Mouse (Mus musculus) heart, postnatal 0 days (tissue): ENCODE measurements around the gene Ulk1. TPM values are rescaled to one million over a fixed set of nuclear protein-coding genes. Genes with fewer than 3 reads are reported as not detected.

Source experiments
- ATAC-seq: fragments of 200-750 bp; cut with Nextera tagmentation; 2 replicates; pipeline ENCODE4 v1.8.0; 2017; ENCODE audit warnings: low read depth, moderate number of reproducible peaks, moderate library complexity; ENCODE audit not compliant: insufficient read depth
- DNase-seq: peaks from one replicate; pipeline ENCODE4 v3.0.0-alpha.2; 2016; ENCODE audit warnings: low spot score
- H3K27ac ChIP-seq: fragments of 300-500 bp; sonication (generic); 2 replicates; pipeline ENCODE4 v1.5.1; 2014; ENCODE audit warnings: low read depth, mild to moderate bottlenecking
- H3K27me3 ChIP-seq: fragments of 300-500 bp; sonication (generic); 2 replicates; pipeline ENCODE4 v1.6.1; 2014; ENCODE audit warnings: low read length, mixed read lengths; ENCODE audit not compliant: control insufficient read depth, insufficient read depth
- H3K36me3 ChIP-seq: fragments of 300-500 bp; sonication (generic); replicated peaks from 2 replicates; pipeline ENCODE4 v1.6.1; 2014; ENCODE audit warnings: low read length, mixed read lengths; ENCODE audit not compliant: control insufficient read depth, insufficient read depth
- H3K4me1 ChIP-seq: fragments of 300-500 bp; sonication (generic); 2 replicates; pipeline ENCODE4 v1.6.1; 2014; ENCODE audit warnings: antibody characterized with exemption; ENCODE audit not compliant: control insufficient read depth, insufficient read depth
- H3K4me2 ChIP-seq: fragments of 300-500 bp; sonication (generic); 2 replicates; pipeline ENCODE4 v1.6.1; 2014; ENCODE audit warnings: low read depth, mild to moderate bottlenecking, low read length, moderate library complexity
- H3K4me3 ChIP-seq: fragments of 300-500 bp; sonication (generic); 2 replicates; pipeline ENCODE4 v1.5.1; 2014; ENCODE audit warnings: low read depth, low read length
- H3K9ac ChIP-seq: fragments of 300-500 bp; sonication (generic); replicated peaks from 2 replicates; pipeline ENCODE4 v1.6.1; 2014; ENCODE audit warnings: low read depth, low read length, mixed read lengths
- H3K9me3 ChIP-seq: fragments of 300-500 bp; sonication (generic); replicated peaks from 2 replicates; pipeline ENCODE4 v1.6.1; 2016; ENCODE audit warnings: low read length; ENCODE audit not compliant: control insufficient read depth
- CTCF ChIP-seq: IDR thresholded peaks from 2 replicates; pipeline ENCODE4 v1.5.1; 2016; ENCODE audit warnings: antibody characterized with exemption, control low read depth, low read depth
- EP300 ChIP-seq: IDR thresholded peaks from 2 replicates; pipeline ENCODE4 v1.6.1; 2016; ENCODE audit warnings: antibody characterized with exemption, low read depth
- WGBS: fragments of 180-500 bp; shearing (Covaris S2); extraction: QIAGEN DNeasy Blood & Tissue Kit; methylation state at CpG from one replicate; pipeline ENCODE4 v1.1.7; 2014; 5-methylcytosine and 5-hydroxymethylcytosine counted together
- polyA plus RNA-seq: library from polyadenylated mRNA; unstranded; fragments of >200 nt; fragmentation: Nextera tagmentation; extraction: Ambion mirVana; gene quantifications from 2 replicates; pipeline ENCODE4 v1.2.1, GENCODE M21; 2015
- total RNA-seq: library from RNA; depleted of rRNA; stranded (reverse); fragments of >200 nt; gene quantifications from 2 replicates; pipeline ENCODE4 v1.2.3, GENCODE M21; 2014; ENCODE audit warnings: low replicate concordance

Ulk1 gene
- total and polyA plus RNA-seq, 2 experiments from 2014 or later: 9.8 to 36.3 TPM

- ATAC-seq (no peak), DNase-seq (no peak)
- H3K27me3 ChIP-seq: no peaks in the 10 kb centered on the region
- no peak overlapping the region for H3K4me3 ChIP-seq
- H3K36me3 ChIP-seq: peaks cover 25% of the 10 kb centered on the region
- H3K9me3 ChIP-seq: no peaks in the 10 kb centered on the region
- H3K9ac ChIP-seq: no peak overlapping the region
- TF ChIP-seq EP300: no peak
- TF ChIP-seq CTCF: no peak
- no peak overlapping the region for H3K27ac ChIP-seq
- H3K4me1 ChIP-seq: peaks cover 32% of the 10 kb centered on the region
- no peak overlapping the region for H3K4me2 ChIP-seq
Observed at GRCm38 (mm10) chr5:110802809-110803208, 7.1 kb downstream of the Ulk1 start.

- Histone ChIP-seq H3K9ac (no peak overlapping the region), H3K4me3 (no peak overlapping the region), H3K36me3 (peaks cover 29% of the 10 kb centered on the region), H3K4me1 (peaks cover 32% of the 10 kb centered on the region), H3K27me3 (no peaks in the 10 kb centered on the region), H3K4me2 (no peak overlapping the region), H3K27ac (no peak overlapping the region), H3K9me3 (no peaks in the 10 kb centered on the region)
- no peak for ATAC-seq
- TF ChIP-seq CTCF (no peak), EP300 (no peak)
- WGBS: 51% methylated on average over 4 of the region's 4 CpGs
- DNase-seq: no peak
Observed at GRCm38 (mm10) chr5:110802186-110802585, 7.7 kb downstream of the Ulk1 start.

DNA sequence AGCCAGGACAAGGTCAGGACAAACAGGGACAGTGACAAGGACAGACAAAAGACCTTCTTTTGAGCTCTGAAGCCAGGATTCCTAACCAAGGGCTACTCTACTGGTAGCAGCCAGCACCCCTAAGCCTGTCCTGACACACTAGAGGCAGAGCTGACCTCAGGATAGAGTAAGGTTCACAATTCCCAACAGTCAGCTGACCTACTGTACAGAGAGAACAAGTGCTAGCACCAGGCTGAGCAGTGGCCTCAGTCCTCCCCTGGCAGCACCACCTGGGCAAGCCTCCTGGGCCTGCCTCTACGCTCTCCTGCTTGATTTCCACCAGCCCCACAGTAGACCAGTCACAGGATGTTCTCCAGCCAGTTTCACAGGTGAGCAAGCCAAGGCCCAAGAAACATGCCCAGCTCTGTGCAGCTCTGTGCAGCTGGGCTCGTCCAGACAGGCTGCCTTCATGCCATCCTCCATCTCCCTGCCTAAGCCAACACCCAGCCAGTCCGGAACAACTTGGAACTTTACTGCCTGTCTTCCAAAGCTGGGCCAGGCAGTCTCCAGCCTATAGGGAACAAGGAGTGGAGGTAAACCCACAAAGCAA, 8.8 kb downstream of the Ulk1 start:
- peaks cover 39% of the 10 kb centered on the region for H3K36me3 ChIP-seq
- H3K4me3 ChIP-seq: no peak overlapping the region

DNA sequence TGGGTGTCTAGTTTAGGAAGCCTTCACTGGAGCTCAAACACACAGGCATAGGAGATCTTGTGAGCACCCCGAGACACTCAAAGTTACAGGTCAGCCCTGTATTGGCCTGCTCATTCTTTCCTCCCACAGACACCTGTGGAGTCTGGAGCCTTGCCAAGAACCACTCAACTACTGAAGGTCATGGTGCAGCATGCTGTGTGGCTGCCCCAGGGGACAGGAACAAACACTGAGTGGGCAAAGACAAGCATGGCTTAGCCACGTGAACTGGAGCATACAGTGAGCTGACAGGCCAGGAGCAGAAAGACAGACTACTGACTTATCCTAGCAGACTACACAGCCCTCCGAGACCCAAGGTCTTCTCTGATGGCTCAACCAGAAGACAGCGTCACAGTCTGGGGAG, 12.2 kb downstream of the Ulk1 start:
- ATAC-seq (peak; percentile 77), DNase-seq (no peak)
- TF ChIP-seq CTCF (no peak), EP300 (no peak)
- H3K27ac ChIP-seq: no peak overlapping the region; the same call in 1 of the 2 replicates
- H3K36me3 ChIP-seq: peaks cover 73% of the 10 kb centered on the region
- H3K9me3 ChIP-seq: no peaks in the 10 kb centered on the region
- H3K4me2 ChIP-seq: no peak overlapping the region
- H3K4me3 ChIP-seq: no peak overlapping the region
- no peaks in the 10 kb centered on the region for H3K27me3 ChIP-seq
- WGBS: 31% methylated on average over 4 of the region's 4 CpGs
- peaks cover 26% of the 10 kb centered on the region for H3K4me1 ChIP-seq
- no peak overlapping the region for H3K9ac ChIP-seq

More for the DNA sequence above, 8.8 kb downstream of the Ulk1 start:
- ATAC-seq (no peak; the same call in 1 of the 2 replicates), DNase-seq (no peak)
- WGBS: 76% methylated on average over 3 of the region's 3 CpGs
- Histone ChIP-seq H3K27me3 (no peaks in the 10 kb centered on the region), H3K4me2 (no peak overlapping the region), H3K9ac (peak overlapping the region; percentile 28; the same call in 1 of the 2 replicates), H3K4me1 (peaks cover 26% of the 10 kb centered on the region), H3K27ac (no peak overlapping the region), H3K9me3 (no peaks in the 10 kb centered on the region)
- no peak for TF ChIP-seq EP300
- TF ChIP-seq CTCF: no peak

DNA sequence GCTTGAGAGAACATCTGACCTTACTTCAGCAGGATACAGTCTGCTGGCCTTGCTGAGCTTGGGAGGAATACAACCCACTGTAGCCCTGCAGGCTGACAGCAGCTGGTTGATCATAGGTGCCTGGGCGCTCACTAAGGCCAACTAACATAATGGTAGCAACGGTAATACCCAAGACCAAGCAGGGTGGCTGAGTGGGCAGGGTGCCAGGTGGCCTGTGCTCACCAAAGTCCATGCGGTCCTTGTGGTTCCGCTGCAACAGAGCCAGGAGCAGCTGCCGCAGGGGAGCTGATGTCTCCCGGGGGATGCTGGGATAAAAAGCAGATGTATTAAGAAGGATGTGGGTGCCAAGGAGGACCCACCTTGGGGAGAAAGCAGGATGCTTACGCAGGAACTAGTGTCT, 15.5 kb downstream of the Ulk1 start:
- no peak for TF ChIP-seq CTCF
- no peak for TF ChIP-seq EP300
- no peak overlapping the region for H3K27ac ChIP-seq
- H3K4me3 ChIP-seq: no peak overlapping the region
- no peak for ATAC-seq
- H3K9me3 ChIP-seq: no peaks in the 10 kb centered on the region
- WGBS: 89% methylated on average over 7 of the region's 7 CpGs
- H3K4me1 ChIP-seq: peaks cover 12% of the 10 kb centered on the region
- H3K36me3 ChIP-seq: peaks cover 93% of the 10 kb centered on the region
- no peak overlapping the region for H3K9ac ChIP-seq
- H3K27me3 ChIP-seq: no peaks in the 10 kb centered on the region
- DNase-seq: no peak
- no peak overlapping the region for H3K4me2 ChIP-seq

- no peaks in the 10 kb centered on the region for H3K27me3 ChIP-seq
- ATAC-seq: peak; percentile 44; the same call in 1 of the 2 replicates
- H3K36me3 ChIP-seq: peaks cover 75% of the 10 kb centered on the region
- 56% methylated on average over 5 of the region's 5 CpGs for WGBS
- H3K9me3 ChIP-seq: no peaks in the 10 kb centered on the region
- peak; percentile 49 for DNase-seq
- no peak overlapping the region for H3K4me2 ChIP-seq
- H3K4me1 ChIP-seq: no peaks in the 10 kb centered on the region
- H3K9ac ChIP-seq: no peak overlapping the region
- TF ChIP-seq CTCF: peak; percentile 71
- TF ChIP-seq EP300: no peak
- no peak overlapping the region for H3K27ac ChIP-seq
- H3K4me3 ChIP-seq: no peak overlapping the region
Observed at GRCm38 (mm10) chr5:110788684-110789083, 21.2 kb downstream of the Ulk1 start.
